Mouse (Mus musculus): Measurements from ENCODE around the gene Plet1.

GRCm38 (mm10) chr9:50554241-50555093 lies 60.1 kb downstream of the Plet1 start, which contains the start of gene Il18:
- no peak for TF ChIP-seq CTCF (IDR thresholded peaks at IDR 0.05; ENCODE audit: borderline replicate concordance, control insufficient read depth, extremely low read depth, insufficient read depth, low read length, poor library complexity)
- TF ChIP-seq POLR2A (IDR thresholded peaks at IDR 0.05; ENCODE audit: control insufficient read depth, extremely low read depth, insufficient read depth, low read length, poor library complexity) = no peak

Data from thymus, adult 2 months (tissue).